Mouse (Mus musculus) liver, embryonic 14.5 days (tissue): ENCODE data around the gene Apaf1.

Source experiments
- CTCF ChIP-seq: IDR thresholded peaks from 2 replicates; pipeline ENCODE4 v1.5.1; 2016; ENCODE audit warnings: antibody characterized with exemption, low read depth, control low read depth
- EP300 ChIP-seq: IDR thresholded peaks from 2 replicates; pipeline ENCODE4 v1.6.1; 2016; ENCODE audit warnings: antibody characterized with exemption, low read depth

DNA sequence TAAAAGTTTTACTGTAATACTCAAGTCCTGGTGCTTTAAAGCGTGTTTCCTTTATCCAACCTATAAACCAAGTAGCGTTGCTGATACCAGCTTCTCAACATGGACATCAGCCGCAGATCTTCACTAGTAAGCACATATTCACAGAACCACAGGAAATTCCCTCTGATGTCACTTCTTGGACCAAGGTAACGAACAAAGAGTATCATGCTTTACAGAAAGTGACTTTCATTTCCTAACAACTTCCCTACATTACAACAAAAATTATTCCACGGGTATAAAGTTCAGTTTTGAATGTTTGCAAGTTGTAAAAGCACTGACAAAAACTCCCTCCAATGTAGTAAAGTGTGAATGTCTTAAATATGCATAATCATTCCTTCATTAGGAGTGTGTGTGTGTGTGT is 2.0 kb downstream of the Apaf1 start:
- no peak for TF ChIP-seq EP300
- TF ChIP-seq CTCF: no peak
